Mouse (Mus musculus) E14TG2a.4 (cell line): ENCODE data around the gene Pde4dip.

ENCODE experiments used
- CTCF ChIP-seq: conservative IDR thresholded peaks from 2 replicates; pipeline ENCODE4 v1.5.1; 2014; ENCODE audit warnings: low read length
- NANOG ChIP-seq: IDR thresholded peaks from 2 replicates; pipeline ENCODE4 v1.6.1; 2014; ENCODE audit warnings: borderline replicate concordance, low read length, mixed read lengths

- no peak for TF ChIP-seq CTCF
- TF ChIP-seq NANOG, result no peak
Measured at GRCm38 (mm10) chr3:97931310-97931885, 42.9 kb upstream of the Pde4dip start.
